ENCODE assay signal across 31 mouse cellular contexts in genomic region chr13:62939797-62940196, GRCm38 (mm10). TPM values are rescaled to one million over a fixed set of nuclear protein-coding genes. Genes with fewer than 3 reads are reported as not detected.
A peak's percentile ranks its signal among the peaks of the same experiment; 100 is the strongest.
DNase-seq lines count a peak whose midpoint lies in the region; ATAC-seq and TF ChIP-seq lines count a peak whose summit lies in the region.
"Had no signal": no experiment of that assay in that cellular context is flagged by ENCODE, and none has a peak within 500 bp of the region (broad histone marks: within the 10 kb centered on the region; RNA-seq: fewer than 3 reads in every experiment).

No protein-coding gene starts in this region.

- no peak for TF ChIP-seq RAD21 in MEL (IDR thresholded peaks at IDR 0.05; ENCODE audit: low read depth, low read length)

- H3K79me2 ChIP-seq in MEL (ENCODE audit: control insufficient read depth, insufficient read depth, low read length, poor library complexity): no peaks in the 10 kb centered on the region

- no peak for TF ChIP-seq CTCF in MEL (IDR thresholded peaks at IDR 0.05 in 2 of 3, conservative IDR thresholded peaks at IDR 0.05 in 1 of 3; ENCODE audit: control insufficient read depth in 1 of 3, insufficient read depth in 1 of 3, low read depth in 2 of 3, low read length in 3 of 3, poor library complexity in 1 of 3, severe bottlenecking in 1 of 3)
- TF ChIP-seq CTCF in gastrocnemius, adult 2 months (IDR thresholded peaks at IDR 0.05): no peak

- H3K4me3 ChIP-seq in heart, embryonic 10.5 days: no peak overlapping the region
- peak overlapping the region in 1 of 2 experiments; percentile 30; a peak in 1 of 4 replicates for H3K4me3 ChIP-seq in MEL (ENCODE audit: control insufficient read depth in 1 of 2, insufficient read depth in 1 of 2, low read depth in 2 of 2, low read length in 2 of 2)
- H3K4me3 ChIP-seq in liver, embryonic 15.5 days (replicated peaks): 0 out of 2 replicates have a peak overlapping the region, but pooled peaks have one; percentile 2
- no peak overlapping the region for H3K4me3 ChIP-seq in gastrocnemius, adult 2 months
- H3K4me3 ChIP-seq: embryonic facial prominence, embryonic 12.5 days; forebrain, embryonic 12.5 days; kidney, embryonic 15.5 days; limb, embryonic 12.5 days; midbrain, embryonic 12.5 days; myocyte; neural tube, embryonic 12.5 days had no signal

- no peaks in the 10 kb centered on the region for H3K9me3 ChIP-seq in heart, embryonic 10.5 days
- H3K9me3 ChIP-seq in MEL (replicated peaks; ENCODE audit: insufficient read depth, low read length): no peaks in the 10 kb centered on the region
- H3K9me3 ChIP-seq in liver, embryonic 15.5 days (replicated peaks): no peaks in the 10 kb centered on the region
- H3K9me3 ChIP-seq: embryonic facial prominence, embryonic 12.5 days; forebrain, embryonic 12.5 days; kidney, embryonic 15.5 days; limb, embryonic 12.5 days; midbrain, embryonic 12.5 days; neural tube, embryonic 12.5 days had no signal

- TF ChIP-seq EP300 in MEL (IDR thresholded peaks at IDR 0.05; ENCODE audit: low read depth in 1 of 2, low read length in 2 of 2): no peak

- H3K36me3 ChIP-seq in heart, embryonic 10.5 days: no peaks in the 10 kb centered on the region
- H3K36me3 ChIP-seq in MEL (ENCODE audit: control insufficient read depth in 1 of 2, insufficient read depth in 2 of 2, low read length in 2 of 2): peaks cover 0 to 13% of the 10 kb centered on the region in 2 experiments; a peak in 2 of 4 replicates
- no peaks in the 10 kb centered on the region for H3K36me3 ChIP-seq in liver, embryonic 15.5 days (replicated peaks)
- H3K36me3 ChIP-seq: embryonic facial prominence, embryonic 12.5 days; forebrain, embryonic 12.5 days; kidney, embryonic 15.5 days; limb, embryonic 12.5 days; midbrain, embryonic 12.5 days; neural tube, embryonic 12.5 days had no signal

- H3K4me2 ChIP-seq in liver, embryonic 15.5 days: peak overlapping the region; percentile 56
- H3K4me2 ChIP-seq: embryonic facial prominence, embryonic 12.5 days; forebrain, embryonic 12.5 days; hindbrain, embryonic 14.5 days; kidney, embryonic 15.5 days; limb, embryonic 12.5 days; midbrain, embryonic 12.5 days; neural tube, embryonic 12.5 days had no signal

- TF ChIP-seq POLR2A in MEL (IDR thresholded peaks at IDR 0.05; ENCODE audit: control insufficient read depth in 1 of 2, insufficient read depth in 1 of 2, low read depth in 1 of 2, low read length in 2 of 2, poor library complexity in 1 of 2): no peak

- no peak overlapping the region for H3K9ac ChIP-seq in MEL (ENCODE audit: control insufficient read depth, low read depth, low read length, poor library complexity, severe bottlenecking)
- no peak overlapping the region for H3K9ac ChIP-seq in liver, embryonic 15.5 days
- H3K9ac ChIP-seq: embryonic facial prominence, embryonic 12.5 days; forebrain, embryonic 12.5 days; hindbrain, embryonic 14.5 days; kidney, embryonic 15.5 days; limb, embryonic 12.5 days; midbrain, embryonic 12.5 days; neural tube, embryonic 12.5 days had no signal

- intact Hi-C loops in heart, postnatal 14 days (cut with DNase I): no loop called here
- intact Hi-C loops in gastrocnemius, adult 2 months (cut with DNase I): no loop called here

- ATAC-seq in liver, embryonic 15.5 days (ENCODE audit: insufficient read depth): peak; percentile 92

- 65% methylated on average over 4 of the region's 4 CpGs for WGBS in heart, embryonic 10.5 days
- 26% methylated on average over 4 of the region's 4 CpGs for WGBS in liver, embryonic 15.5 days (ENCODE audit: insufficient replicate concordance)

- H3K27ac ChIP-seq in heart, embryonic 10.5 days: 0 out of 2 replicates have a peak overlapping the region, but pooled peaks have one; percentile 11
- peak overlapping the region; percentile 49 for H3K27ac ChIP-seq in MEL (ENCODE audit: control insufficient read depth, low read depth, low read length)
- 0 out of 2 replicates have a peak overlapping the region, but pooled peaks have one; percentile 53 for H3K27ac ChIP-seq in liver, embryonic 15.5 days (replicated peaks)
- no peak overlapping the region for H3K27ac ChIP-seq in gastrocnemius, adult 2 months
- H3K27ac ChIP-seq: embryonic facial prominence, embryonic 12.5 days; forebrain, embryonic 12.5 days; hindbrain, embryonic 14.5 days; kidney, embryonic 15.5 days; limb, embryonic 12.5 days; midbrain, embryonic 12.5 days; neural tube, embryonic 12.5 days had no signal

- H3K27me3 ChIP-seq in heart, embryonic 10.5 days (ENCODE audit: insufficient read depth, poor library complexity, severe bottlenecking): no peaks in the 10 kb centered on the region
- peaks cover 0 to 1% of the 10 kb centered on the region in 2 experiments; a peak in 1 of 4 replicates for H3K27me3 ChIP-seq in MEL (ENCODE audit: control insufficient read depth in 1 of 2, insufficient read depth in 2 of 2, low read length in 2 of 2)
- H3K27me3 ChIP-seq in liver, embryonic 15.5 days: peaks cover 16% of the 10 kb centered on the region
- H3K27me3 ChIP-seq: embryonic facial prominence, embryonic 12.5 days; forebrain, embryonic 12.5 days; kidney, embryonic 15.5 days; limb, embryonic 12.5 days; midbrain, embryonic 12.5 days; neural tube, embryonic 12.5 days had no signal

- 0 out of 2 replicates have a peak, but pooled peaks cover 5% of the 10 kb centered on the region for H3K4me1 ChIP-seq in heart, embryonic 10.5 days
- H3K4me1 ChIP-seq in MEL (ENCODE audit: control insufficient read depth in 1 of 2, insufficient read depth in 2 of 2, low read length in 2 of 2): peaks cover 12 to 18% of the 10 kb centered on the region in 2 experiments
- peaks cover 30% of the 10 kb centered on the region for H3K4me1 ChIP-seq in liver, embryonic 15.5 days (replicated peaks)
- H3K4me1 ChIP-seq: embryonic facial prominence, embryonic 12.5 days; forebrain, embryonic 12.5 days; midbrain, embryonic 12.5 days; neural tube, embryonic 12.5 days had no signal

- DNase-seq in heart, embryonic 10.5 days (ENCODE audit: low spot score): no peak
- no peak for DNase-seq in heart, postnatal 14 days
- DNase-seq in MEL (ENCODE audit: low read depth, low spot score): no peak
- DNase-seq in c-Kit-positive CD71-positive TER-119-positive erythroid progenitor cells, embryonic 14.5 days (ENCODE audit: low spot score): peak; percentile 49
- no peak for DNase-seq in gastrocnemius, adult 2 months
- no peak for DNase-seq in lung, postnatal 36 days
- no peak for DNase-seq in testis, postnatal 14 days (ENCODE audit: low spot score)
- DNase-seq: adrenal gland, postnatal 25 days; cerebellum, adult 11 months; cerebellum, adult 9-10 months; cerebellum, postnatal 36 days; embryo, embryonic 11 days; gastrocnemius, postnatal 14 days; kidney, adult 11 months; kidney, postnatal 25 days; lung, adult 2 months; lung, postnatal 10 days; right cerebral cortex, adult 18-20 months; spleen, adult 18-20 months; thymus, adult 18-20 months; thymus, postnatal 25 days had no signal

TF ChIP-seq in MEL, 35 proteins besides CTCF, POLR2A, EP300 and RAD21:
- TF ChIP-seq POLR2AphosphoS5 (IDR thresholded peaks at IDR 0.05; ENCODE audit: borderline replicate concordance, low read depth, low read length): no peak
- no peak for TF ChIP-seq BHLHE40 (IDR thresholded peaks at IDR 0.05; ENCODE audit: borderline replicate concordance, low read depth, low read length)
- no peak for TF ChIP-seq MXI1 (IDR thresholded peaks at IDR 0.05; ENCODE audit: low read depth, low read length)
- no peak for TF ChIP-seq UBTF (IDR thresholded peaks at IDR 0.05; ENCODE audit: borderline replicate concordance, insufficient read depth, low read depth, low read length)
- TF ChIP-seq TCF12 (IDR thresholded peaks at IDR 0.05; ENCODE audit: low read depth, low read length): no peak
- TF ChIP-seq RCOR1 (IDR thresholded peaks at IDR 0.05; ENCODE audit: low read depth, low read length): peak; percentile 17; the same call in 1 of the 2 replicates
- TF ChIP-seq GATA1 (IDR thresholded peaks at IDR 0.05; ENCODE audit: low read depth, low read length): peak; percentile 20; the same call in 1 of the 2 replicates

RNA-seq across cellular contexts. Expression of gene 2010111I01Rik, which starts 24.9 kb away (rescaled TPM):
- 46.2 and 52.6 TPM in 2 replicates for polyA plus RNA-seq in heart, embryonic 10.5 days (2016; fragmentation: Nextera tagmentation; extraction: Ambion mirVana)
- 100 to 1,000 TPM; 109 to 114 TPM for total RNA-seq in heart, postnatal 14 days (2021)
- total RNA-seq in MEL (2012; rRNA removed): 26.3 and 29.5 TPM in 2 replicates
- 10 to 100 TPM in 1 of 2 experiments, not detected in 1; 32.7 TPM for polyA plus RNA-seq in MEL (2012; ENCODE audit: insufficient read depth in 1 of 2, insufficient read length in 2 of 2, low read depth in 1 of 2, low replicate concordance in 2 of 2, missing spikeins in 1 of 2)
- polyA plus RNA-seq in liver, embryonic 15.5 days (2015; fragmentation: Nextera tagmentation; extraction: Ambion mirVana): 14.6 and 15.6 TPM in 2 replicates
- 10 to 100 TPM; 56.8 to 61.4 TPM for total RNA-seq in gastrocnemius, adult 2 months (2021)

RNA-seq across cellular contexts. Expression of gene Fbp1, which starts 51.7 kb away (rescaled TPM):
- polyA plus RNA-seq in heart, embryonic 10.5 days (2016; fragmentation: Nextera tagmentation; extraction: Ambion mirVana): 0.25 TPM in 1 of 2 replicates, not detected in the other
- not detected for total RNA-seq in heart, postnatal 14 days (2021)
- total RNA-seq in MEL (2012; rRNA removed): not detected in 2 replicates
- not detected for polyA plus RNA-seq in MEL (2012; ENCODE audit: insufficient read depth in 1 of 2, insufficient read length in 2 of 2, low read depth in 1 of 2, low replicate concordance in 2 of 2, missing spikeins in 1 of 2)
- 43.1 and 93.2 TPM in 2 replicates for polyA plus RNA-seq in liver, embryonic 15.5 days (2015; fragmentation: Nextera tagmentation; extraction: Ambion mirVana)
- not detected for total RNA-seq in gastrocnemius, adult 2 months (2021)
- total RNA-seq: gastrocnemius, postnatal 14 days; midbrain, postnatal 0 days had no signal
- polyA plus RNA-seq: forebrain, embryonic 12.5 days; midbrain, embryonic 12.5 days; myocyte had no signal
